Mouse (Mus musculus) myocyte (in vitro differentiated cells): ENCODE measurements at regions not wholly inside any gene's neighbourhood (a gene's known extent, or its start where the extent isn't known, plus 50 kb on each side); places are given as distances from the start of the nearest gene placed in this dataset.

Experiments
- CEBPB ChIP-seq: IDR thresholded peaks from 2 replicates; pipeline ENCODE4 v1.6.1; 2011; ENCODE audit warnings: mild to moderate bottlenecking, moderate library complexity; ENCODE audit not compliant: poor library complexity, insufficient read depth, severe bottlenecking
- E2F4 ChIP-seq: IDR thresholded peaks from one replicate; pipeline ENCODE4 v1.6.1; 2011; ENCODE audit warnings: mild to moderate bottlenecking, control low read depth, moderate library complexity; ENCODE audit not compliant: insufficient read depth
- MAX ChIP-seq: IDR thresholded peaks from one replicate; pipeline ENCODE4 v1.6.1; 2011; ENCODE audit warnings: low read depth, mild to moderate bottlenecking, control low read depth
- MYOD1 ChIP-seq, 3 experiments: IDR thresholded peaks; one replicate each; pipeline ENCODE4 v1.6.1; 2011; ENCODE audit warnings: control low read depth in 2 of 3, low read depth in 2 of 3, mild to moderate bottlenecking in 2 of 3, moderate library complexity in 1 of 3; ENCODE audit not compliant: insufficient read length in 2 of 3, control insufficient read depth in 1 of 3
- MYOG ChIP-seq, 3 experiments: IDR thresholded peaks; one replicate each; pipeline ENCODE4 v1.6.1; 2011; ENCODE audit warnings: control low read depth in 2 of 3, low read depth in 2 of 3, mild to moderate bottlenecking in 2 of 3; ENCODE audit not compliant: insufficient read length in 2 of 3, control insufficient read depth in 1 of 3, insufficient read depth in 1 of 3
- POLR2A ChIP-seq: IDR thresholded peaks from one replicate; pipeline ENCODE4 v1.6.1; 2011; ENCODE audit warnings: low read depth, mild to moderate bottlenecking, control low read depth, moderate library complexity; ENCODE audit not compliant: insufficient read length
- POLR2AphosphoS2 ChIP-seq: IDR thresholded peaks from one replicate; pipeline ENCODE4 v1.6.1; 2011; ENCODE audit warnings: low read depth, control low read depth; ENCODE audit not compliant: insufficient read length
- USF1 ChIP-seq: IDR thresholded peaks from one replicate; pipeline ENCODE4 v1.6.1; 2011; ENCODE audit warnings: low read depth, mild to moderate bottlenecking, control low read depth, moderate library complexity

- TF ChIP-seq POLR2A, result no peak
- TF ChIP-seq MAX, result no peak
- no peak for TF ChIP-seq E2F4
- TF ChIP-seq USF1, result no peak
- no peak for TF ChIP-seq MYOD1 (IDR thresholded peaks at IDR 0.05; ENCODE audit: control insufficient read depth in 1 of 3, insufficient read length in 2 of 3, low read depth in 2 of 3)
- TF ChIP-seq CEBPB, result no peak
- TF ChIP-seq MYOG (IDR thresholded peaks at IDR 0.05; ENCODE audit: control insufficient read depth in 1 of 3, insufficient read depth in 1 of 3, insufficient read length in 2 of 3, low read depth in 2 of 3), result no peak
- no peak for TF ChIP-seq POLR2AphosphoS2
Observed at GRCm38 (mm10) chrX:99286876-99287275, 150.9 kb downstream of the Efnb1 start.
